ENCODE assay signal across 23 mouse cellular contexts in genomic region chr3:140876201-140876895, GRCm38 (mm10).
DNase-seq lines count a peak whose midpoint lies in the region; ATAC-seq and TF ChIP-seq lines count a peak whose summit lies in the region.
"Had no signal": no experiment of that assay in that cellular context is flagged by ENCODE, and none has a peak within 500 bp of the region (broad histone marks: within the 10 kb centered on the region; RNA-seq: fewer than 3 reads in every experiment).

No protein-coding gene starts in this region.

- WGBS in liver, embryonic 11.5 days = 60% methylated on average over 4 of the region's 4 CpGs
- WGBS in liver, embryonic 14.5 days (ENCODE audit: insufficient replicate concordance) = 43% methylated on average over 4 of the region's 4 CpGs

- H3K4me1 ChIP-seq in liver, embryonic 11.5 days (replicated peaks; ENCODE audit: control insufficient read depth, insufficient read depth, low read length) = no peaks in the 10 kb centered on the region
- H3K4me1 ChIP-seq in liver, embryonic 14.5 days (replicated peaks; ENCODE audit: control insufficient read depth in 2 of 2, insufficient read depth in 2 of 2, low read length in 1 of 2) = 0 out of 4 replicates have a peak, but pooled peaks cover 0 to 2% of the 10 kb centered on the region in 2 experiments
- H3K4me1 ChIP-seq: embryonic facial prominence, embryonic 13.5 days; forebrain, embryonic 12.5 days; heart, embryonic 15.5 days; hindbrain, embryonic 10.5 days had no signal

- H3K4me3 ChIP-seq in liver, embryonic 11.5 days (ENCODE audit: low read depth, low read length) = no peak overlapping the region
- H3K4me3 ChIP-seq in liver, embryonic 14.5 days (ENCODE audit: insufficient read depth in 1 of 2, low read depth in 2 of 2, low read length in 2 of 2) = no peak overlapping the region
- H3K4me3 ChIP-seq: embryonic facial prominence, embryonic 13.5 days; forebrain, embryonic 12.5 days; gastrocnemius, adult 2 months; heart, adult 2 months; heart, embryonic 15.5 days; hindbrain, embryonic 10.5 days had no signal

- H3K36me3 ChIP-seq in liver, embryonic 11.5 days (ENCODE audit: control insufficient read depth, insufficient read depth, low read length) = no peaks in the 10 kb centered on the region
- H3K36me3 ChIP-seq in liver, embryonic 14.5 days (replicated peaks; ENCODE audit: control insufficient read depth, insufficient read depth, low read depth) = no peaks in the 10 kb centered on the region
- H3K36me3 ChIP-seq: embryonic facial prominence, embryonic 13.5 days; forebrain, embryonic 12.5 days; heart, embryonic 15.5 days; hindbrain, embryonic 10.5 days had no signal

- H3K9ac ChIP-seq in liver, embryonic 11.5 days (ENCODE audit: low read depth, low read length) = no peak overlapping the region
- H3K9ac ChIP-seq in liver, embryonic 14.5 days (replicated peaks) = no peak overlapping the region
- H3K9ac ChIP-seq: embryonic facial prominence, embryonic 13.5 days; forebrain, embryonic 12.5 days; forebrain, postnatal 0 days; heart, embryonic 15.5 days; hindbrain, embryonic 14.5 days had no signal

- ATAC-seq in liver, embryonic 11.5 days (replicated peaks; ENCODE audit: low FRiP score) = peak; percentile 71
- peak; percentile 53; the same call in 1 of the 2 replicates for ATAC-seq in liver, embryonic 14.5 days (ENCODE audit: insufficient read depth)
- ATAC-seq in megakaryocyte progenitor cell, adult 5-6 weeks (replicated peaks; ENCODE audit: poor library complexity) = peak; percentile 61
- ATAC-seq: forebrain, postnatal 0 days had no signal

- H3K9me3 ChIP-seq in liver, embryonic 11.5 days (ENCODE audit: control insufficient read depth, low read length) = no peaks in the 10 kb centered on the region
- no peaks in the 10 kb centered on the region for H3K9me3 ChIP-seq in liver, embryonic 14.5 days (ENCODE audit: control insufficient read depth, low read length)
- H3K9me3 ChIP-seq: embryonic facial prominence, embryonic 13.5 days; forebrain, embryonic 12.5 days; heart, embryonic 15.5 days; hindbrain, embryonic 10.5 days had no signal

- no peak for TF ChIP-seq CTCF in liver, embryonic 14.5 days (IDR thresholded peaks at IDR 0.05; ENCODE audit: low read depth)

- DNase-seq in liver, embryonic 11.5 days (ENCODE audit: low spot score) = no peak
- DNase-seq in liver = no peak
- DNase-seq in MEL-GATA-1-ER (ENCODE audit: extremely low read depth, low read depth) = peak; percentile 91
- no peak for DNase-seq in liver, embryonic 14.5 days (ENCODE audit: low read depth in 3 of 3, low spot score in 3 of 3)
- DNase-seq in cerebellum, postnatal 10 days = no peak
- DNase-seq in layer of hippocampus, adult 11-12 months (ENCODE audit: low spot score) = no peak
- DNase-seq in right cerebral cortex, postnatal 14 days = no peak
- DNase-seq: adrenal gland, postnatal 10 days; cerebellum, adult 11 months; cerebellum, adult 8-10 months; cerebellum, postnatal 25 days; forebrain, postnatal 0 days; gastrocnemius, adult 2 months; gastrocnemius, postnatal 36 days; heart, adult 2 months; heart, postnatal 14 days had no signal

- no peak for TF ChIP-seq EP300 in liver, embryonic 14.5 days (IDR thresholded peaks at IDR 0.05; ENCODE audit: low read depth)

- no peak overlapping the region for H3K4me2 ChIP-seq in liver, embryonic 11.5 days
- no peak overlapping the region for H3K4me2 ChIP-seq in liver, embryonic 14.5 days (ENCODE audit: low read depth)
- H3K4me2 ChIP-seq: embryonic facial prominence, embryonic 13.5 days; forebrain, embryonic 12.5 days; heart, embryonic 11.5 days; heart, embryonic 15.5 days; hindbrain, embryonic 14.5 days had no signal

- H3K27me3 ChIP-seq in liver, embryonic 11.5 days (replicated peaks; ENCODE audit: control insufficient read depth, insufficient read depth, low read length) = no peaks in the 10 kb centered on the region
- H3K27me3 ChIP-seq in liver, embryonic 14.5 days (ENCODE audit: control insufficient read depth, insufficient read depth, low read length) = no peaks in the 10 kb centered on the region
- H3K27me3 ChIP-seq: embryonic facial prominence, embryonic 13.5 days; forebrain, embryonic 12.5 days; heart, embryonic 15.5 days had no signal

- no peak overlapping the region for H3K27ac ChIP-seq in liver, embryonic 11.5 days (ENCODE audit: low read depth, low read length)
- H3K27ac ChIP-seq in liver, embryonic 14.5 days = no peak overlapping the region
- H3K27ac ChIP-seq: embryonic facial prominence, embryonic 13.5 days; forebrain, embryonic 12.5 days; gastrocnemius, adult 2 months; heart, adult 2 months; heart, embryonic 15.5 days; hindbrain, embryonic 10.5 days; hindbrain, embryonic 14.5 days had no signal
